Mouse (Mus musculus) spleen, postnatal 14 days (tissue): Measurements from ENCODE around the gene Tas1r1.

Experiments
- DNase-seq, 2 experiments: peaks; one replicate each; pipeline ENCODE4 v3.0.0; 2021 to 2022; ENCODE audit warnings: low spot score in 2 of 2

The Tas1r1 gene

DNA sequence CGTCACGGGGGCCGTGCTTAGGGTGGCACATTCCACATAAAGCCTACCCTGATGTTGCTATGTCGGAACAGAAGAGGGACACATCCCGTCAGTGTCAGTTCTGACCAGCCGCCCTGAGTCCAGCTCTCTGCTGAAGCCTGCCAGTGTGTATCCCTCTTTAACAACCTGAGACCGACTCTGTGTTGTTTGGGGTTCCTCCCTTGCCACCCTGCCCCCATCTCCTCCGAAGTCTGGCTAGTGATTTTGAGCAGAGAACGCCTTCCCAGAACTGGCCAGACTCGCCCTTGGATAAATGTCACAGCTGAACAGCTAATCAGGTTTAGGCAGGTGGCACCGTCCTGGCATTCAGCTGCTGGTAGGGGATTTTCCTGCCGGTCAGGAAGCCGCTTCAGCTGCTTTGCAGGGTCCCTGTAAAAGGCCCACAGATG lies 27.6 kb downstream of the Tas1r1 start:
- no peak for DNase-seq

DNA sequence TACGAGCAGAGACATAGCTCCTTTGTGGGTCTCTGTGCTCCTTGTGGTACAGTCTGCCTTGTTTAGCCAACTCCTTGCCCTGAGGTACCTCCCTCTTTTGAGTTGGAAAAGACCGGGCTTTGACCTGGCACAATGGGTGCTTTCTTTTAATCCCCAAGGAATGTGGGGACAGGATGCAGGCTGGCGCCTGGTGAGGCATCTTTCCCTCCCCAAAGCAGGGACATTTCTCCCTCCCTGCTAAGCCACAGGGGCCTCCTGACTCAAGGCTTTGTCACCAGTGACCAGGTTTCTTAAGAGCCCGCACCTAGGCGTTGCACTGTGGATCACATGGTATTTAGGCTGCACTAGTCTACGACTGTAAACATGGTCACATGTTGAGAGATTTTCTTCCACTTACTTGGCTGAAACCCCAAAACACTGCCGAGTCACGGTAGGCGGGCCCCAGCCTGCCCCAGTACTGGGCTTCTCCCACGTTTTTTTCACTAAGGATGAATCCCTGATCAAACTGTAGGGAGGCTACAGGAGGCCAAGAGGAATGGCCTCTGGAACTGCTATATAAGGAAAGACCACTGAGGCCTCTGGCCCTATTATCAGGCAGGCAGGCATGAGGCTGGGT lies 28.2 kb downstream of the Tas1r1 start:
- no peak for DNase-seq

DNA sequence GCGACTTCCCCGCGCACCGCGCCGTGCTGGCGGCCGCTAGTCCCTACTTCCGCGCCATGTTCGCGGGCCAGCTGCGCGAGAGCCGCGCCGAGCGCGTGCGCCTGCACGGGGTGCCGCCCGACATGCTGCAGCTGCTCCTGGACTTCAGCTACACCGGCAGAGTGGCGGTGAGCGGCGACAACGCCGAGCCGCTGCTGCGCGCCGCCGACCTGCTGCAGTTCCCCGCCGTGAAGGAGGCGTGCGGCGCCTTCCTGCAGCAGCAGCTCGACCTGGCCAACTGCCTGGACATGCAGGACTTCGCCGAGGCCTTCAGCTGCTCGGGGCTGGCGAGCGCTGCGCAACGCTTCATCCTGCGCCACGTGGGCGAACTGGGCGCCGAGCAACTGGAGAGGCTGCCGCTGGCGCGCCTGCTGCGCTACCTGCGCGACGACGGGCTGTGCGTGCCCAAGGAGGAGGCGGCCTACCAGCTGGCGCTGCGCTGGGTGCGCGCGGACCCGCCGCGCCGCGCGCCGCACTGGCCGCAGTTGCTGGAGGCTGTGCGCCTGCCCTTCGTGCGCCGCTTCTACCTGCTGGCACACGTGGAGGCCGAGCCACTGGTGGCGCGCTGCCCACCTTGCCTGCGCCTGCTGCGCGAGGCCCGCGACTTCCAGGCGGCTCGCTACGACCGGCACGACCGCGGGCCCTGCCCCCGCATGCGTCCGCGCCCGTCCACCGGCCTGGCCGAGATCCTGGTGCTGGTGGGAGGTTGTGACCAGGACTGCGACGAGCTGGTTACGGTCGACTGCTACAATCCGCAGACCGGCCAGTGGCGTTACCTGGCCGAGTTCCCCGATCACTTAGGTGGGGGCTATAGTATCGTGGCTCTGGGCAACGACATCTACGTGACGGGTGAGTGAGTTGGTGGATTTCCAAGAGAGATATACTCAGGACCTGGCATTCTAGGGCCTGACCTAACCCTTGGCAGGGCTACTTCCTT lies 29.0 kb downstream of the Tas1r1 start:
- DNase-seq, result peak in 1 of 2 experiments; percentile 40

DNA sequence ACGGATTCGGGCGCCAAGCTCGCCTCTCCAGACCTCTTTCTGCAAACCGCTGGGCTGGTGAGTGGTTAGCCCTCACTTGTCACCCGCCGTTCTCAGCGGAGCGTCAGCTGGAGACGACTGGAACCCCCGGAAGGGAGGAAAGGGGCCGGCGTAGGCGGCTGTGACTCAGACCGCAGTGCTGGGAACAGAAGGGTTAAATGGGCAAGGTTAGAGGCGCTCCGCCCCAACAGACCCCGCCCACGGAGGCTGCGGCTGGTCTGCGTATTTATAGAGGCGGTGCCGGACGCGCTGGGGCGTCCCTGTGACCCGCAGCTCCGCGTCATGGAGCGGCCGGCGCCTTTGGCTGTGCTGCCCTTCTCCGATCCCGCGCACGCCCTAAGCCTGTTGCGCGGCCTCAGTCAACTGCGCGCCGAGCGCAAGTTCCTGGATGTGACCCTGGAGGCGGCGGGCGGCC lies 29.7 kb downstream of the Tas1r1 start, which contains the start of gene Klhl21:
Klhl21 (plus strand) TSS at position 182 of the 454 bp plus-strand sequence.
- DNase-seq, result peak; percentile 80 to 87

DNA sequence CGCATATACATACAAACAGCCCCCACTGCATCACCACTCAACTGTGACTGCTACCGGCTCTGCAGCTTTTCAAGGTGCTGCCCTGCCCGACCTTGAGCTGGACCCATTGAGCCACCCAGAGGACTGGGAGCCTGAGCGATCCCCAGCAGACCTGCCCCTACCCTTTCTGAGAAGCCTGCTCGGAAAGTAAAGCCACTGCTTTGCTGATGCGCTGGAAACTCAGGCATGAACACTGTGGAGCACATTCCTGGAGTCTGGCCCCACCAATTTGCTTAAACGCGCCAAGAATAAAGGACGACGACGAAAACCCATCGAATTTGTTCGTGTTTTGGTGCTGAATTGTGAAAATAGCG lies 30.2 kb downstream of the Tas1r1 start:
- no peak for DNase-seq

DNA sequence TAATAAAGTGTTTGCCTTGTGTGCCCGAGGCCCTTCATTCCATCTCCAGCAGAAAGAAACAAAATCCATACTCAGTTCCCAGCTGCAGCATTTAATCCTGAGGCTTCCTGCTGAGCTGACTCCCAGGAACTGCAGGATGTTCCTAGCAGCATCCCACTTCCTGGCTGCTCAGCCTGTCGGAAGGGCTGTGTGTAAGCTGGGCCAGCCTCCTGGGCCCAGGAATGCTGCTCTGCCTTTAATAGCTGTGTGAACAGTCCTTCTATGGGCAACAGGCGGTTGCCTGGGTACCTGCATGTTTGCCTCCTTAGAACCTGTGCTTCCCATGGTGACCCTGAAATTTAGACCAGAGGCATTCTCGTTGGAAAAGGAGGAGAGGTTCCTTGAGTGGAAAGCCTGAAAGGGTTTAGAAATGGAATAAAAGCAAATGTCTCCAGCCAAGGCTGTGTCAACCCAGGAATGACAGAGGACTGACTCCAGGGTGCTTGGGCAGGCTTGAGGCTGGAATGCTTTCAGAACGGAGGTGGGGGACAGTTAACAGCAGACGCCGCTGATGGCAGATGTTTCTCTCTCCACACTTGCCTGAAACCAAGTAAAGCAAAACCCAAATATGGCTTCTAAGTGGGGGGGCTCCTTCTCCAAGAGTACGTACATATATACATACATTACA lies 30.8 kb downstream of the Tas1r1 start:
- no peak for DNase-seq

DNA sequence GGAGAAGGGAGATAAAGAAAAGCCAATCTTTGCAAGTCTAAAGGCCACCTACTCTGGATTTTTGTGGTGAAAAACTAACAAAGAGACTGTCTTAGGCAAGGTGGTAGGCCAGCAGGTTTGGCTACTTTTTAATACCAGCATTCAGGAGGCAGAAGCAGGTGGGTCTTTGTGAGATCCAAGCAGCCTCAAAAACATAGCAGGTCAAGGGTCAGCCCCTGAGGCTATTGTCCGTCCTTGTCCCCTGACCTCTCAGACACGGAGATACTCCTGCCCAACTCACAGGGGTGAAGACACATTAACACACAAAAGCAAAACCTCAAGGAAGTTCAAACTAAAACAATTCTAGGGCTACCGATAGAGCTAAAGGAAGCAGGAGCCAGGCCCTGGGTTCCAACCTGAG lies 31.6 kb downstream of the Tas1r1 start:
- DNase-seq, result no peak

DNA sequence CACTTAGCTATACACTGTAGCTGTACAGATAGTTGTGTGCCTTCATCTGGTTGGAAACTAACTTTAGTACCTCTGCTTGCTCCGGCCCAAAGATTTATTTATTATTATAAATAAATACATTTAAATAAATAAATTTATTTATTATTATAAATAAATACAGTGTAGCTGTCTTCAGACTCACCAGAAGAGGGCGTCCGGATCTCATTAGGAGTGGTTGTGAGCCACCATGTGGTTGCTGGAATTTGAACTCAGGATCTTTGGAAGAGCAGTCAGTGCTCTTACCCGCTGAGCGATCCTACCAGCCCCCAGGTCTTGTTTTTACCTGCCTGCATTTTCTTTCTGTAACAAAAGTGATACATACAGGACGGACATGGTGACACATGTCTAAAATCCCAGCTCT lies 32.2 kb downstream of the Tas1r1 start:
- DNase-seq, result no peak

DNA sequence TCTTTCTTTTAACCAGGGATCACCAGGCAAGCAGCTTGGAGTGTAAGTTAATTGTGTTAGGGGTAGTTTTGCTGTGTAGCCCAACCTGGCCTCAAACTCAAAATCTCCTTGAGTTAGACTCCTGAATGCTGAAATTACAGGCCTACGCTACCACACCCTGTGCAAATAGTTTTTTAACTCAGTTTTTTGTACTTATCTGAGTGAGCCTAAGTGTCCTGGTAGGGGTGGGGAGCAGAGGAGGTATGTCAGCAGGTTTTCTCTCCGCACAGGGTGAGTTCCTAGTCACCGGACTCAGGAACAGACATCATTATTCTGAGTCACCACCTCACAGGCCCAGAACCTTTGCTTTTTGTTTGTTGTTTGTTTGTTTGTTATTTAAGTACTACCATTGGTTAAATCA lies 36.3 kb downstream of the Tas1r1 start:
- no peak for DNase-seq

DNA sequence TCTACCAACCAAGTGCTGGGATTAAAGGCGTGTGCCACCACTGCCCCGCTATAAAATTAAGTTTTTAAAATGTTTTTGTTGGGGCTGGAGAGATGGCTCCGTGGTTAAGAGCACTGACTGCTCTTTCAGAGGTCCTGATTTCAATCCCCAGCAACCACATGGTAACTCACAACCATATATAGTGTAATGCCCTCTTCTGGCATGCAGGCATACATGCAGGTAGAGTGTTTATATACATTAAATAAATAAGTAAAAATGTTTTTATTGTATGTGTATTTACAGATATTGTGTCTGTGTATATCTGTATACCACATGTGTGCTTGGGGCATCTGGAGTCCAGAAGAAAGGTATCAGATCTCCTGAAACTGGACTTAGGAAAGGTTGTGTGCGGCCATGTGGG lies 37.0 kb downstream of the Tas1r1 start:
- no peak for DNase-seq

DNA sequence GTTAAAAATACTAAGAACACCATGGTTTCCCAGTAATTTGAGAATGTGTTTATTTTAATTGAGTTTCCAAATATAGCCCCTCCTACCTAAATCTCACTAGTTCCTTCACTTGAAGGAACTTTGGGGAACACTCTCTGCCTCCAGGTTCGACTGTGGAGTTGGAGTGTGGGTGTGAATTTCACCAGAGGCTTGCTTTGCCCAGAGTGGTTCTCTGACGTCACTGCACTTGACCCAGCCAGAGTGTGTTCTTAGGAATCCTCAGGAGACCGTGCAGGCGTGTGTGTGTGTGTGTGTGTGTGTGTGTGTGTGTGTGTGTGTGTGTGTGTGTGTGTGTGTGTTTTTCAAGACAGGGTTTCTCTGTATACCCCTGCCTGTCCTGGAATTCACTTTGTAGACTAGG lies 37.5 kb downstream of the Tas1r1 start:
- no peak for DNase-seq

DNA sequence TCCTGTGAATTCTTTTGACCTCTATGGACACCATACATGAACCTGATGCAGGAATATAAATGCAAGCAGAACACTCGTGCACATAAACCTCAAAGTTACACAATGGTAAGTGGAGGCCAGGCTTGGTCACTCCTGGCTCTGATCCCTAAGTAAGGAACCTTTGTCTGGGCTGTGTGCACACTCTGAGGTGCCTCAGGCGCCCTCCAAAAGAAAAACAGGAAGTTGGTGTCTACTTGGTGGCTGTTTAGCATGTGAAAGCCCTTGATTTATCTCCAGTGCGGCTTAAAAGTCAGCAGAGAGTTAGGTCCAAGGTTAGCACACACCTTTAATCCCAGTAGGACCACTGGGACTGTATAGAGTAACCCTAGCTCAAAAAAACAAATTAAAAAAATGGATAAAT lies 38.9 kb downstream of the Tas1r1 start:
- DNase-seq, result no peak

DNA sequence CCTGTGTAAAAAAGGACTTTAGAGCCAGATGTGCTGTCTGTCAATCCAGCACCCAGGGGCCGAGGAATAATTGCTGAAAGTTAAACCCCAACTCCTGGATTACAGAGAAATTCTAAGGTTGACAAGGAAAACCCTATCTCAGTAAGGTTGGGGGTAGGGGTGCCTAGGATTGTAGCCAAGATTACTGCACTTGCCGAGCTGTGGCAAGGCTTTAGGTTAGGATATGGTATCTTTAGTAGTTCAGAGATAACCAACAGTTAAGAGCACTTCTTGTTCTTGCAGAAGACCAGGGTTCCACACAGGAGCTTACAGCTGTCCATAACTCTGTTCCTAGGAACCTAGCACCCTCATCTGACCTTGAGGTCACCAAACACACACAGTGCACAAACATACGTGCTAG lies 40.7 kb downstream of the Tas1r1 start:
- DNase-seq, result no peak

DNA sequence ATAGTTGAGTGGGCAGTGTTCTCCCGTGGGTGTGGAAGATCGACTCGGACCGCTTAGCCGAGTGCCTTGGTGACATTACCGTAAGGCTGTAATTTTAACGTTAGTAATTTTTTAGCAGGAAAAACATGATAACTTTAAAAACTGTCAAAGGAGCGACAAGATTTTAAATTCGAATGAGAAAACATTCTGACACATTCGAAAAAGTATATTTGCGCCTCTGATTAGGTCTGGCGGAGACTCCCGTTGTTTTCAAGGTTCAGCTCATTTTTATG lies 41.5 kb downstream of the Tas1r1 start:
- no peak for DNase-seq

DNA sequence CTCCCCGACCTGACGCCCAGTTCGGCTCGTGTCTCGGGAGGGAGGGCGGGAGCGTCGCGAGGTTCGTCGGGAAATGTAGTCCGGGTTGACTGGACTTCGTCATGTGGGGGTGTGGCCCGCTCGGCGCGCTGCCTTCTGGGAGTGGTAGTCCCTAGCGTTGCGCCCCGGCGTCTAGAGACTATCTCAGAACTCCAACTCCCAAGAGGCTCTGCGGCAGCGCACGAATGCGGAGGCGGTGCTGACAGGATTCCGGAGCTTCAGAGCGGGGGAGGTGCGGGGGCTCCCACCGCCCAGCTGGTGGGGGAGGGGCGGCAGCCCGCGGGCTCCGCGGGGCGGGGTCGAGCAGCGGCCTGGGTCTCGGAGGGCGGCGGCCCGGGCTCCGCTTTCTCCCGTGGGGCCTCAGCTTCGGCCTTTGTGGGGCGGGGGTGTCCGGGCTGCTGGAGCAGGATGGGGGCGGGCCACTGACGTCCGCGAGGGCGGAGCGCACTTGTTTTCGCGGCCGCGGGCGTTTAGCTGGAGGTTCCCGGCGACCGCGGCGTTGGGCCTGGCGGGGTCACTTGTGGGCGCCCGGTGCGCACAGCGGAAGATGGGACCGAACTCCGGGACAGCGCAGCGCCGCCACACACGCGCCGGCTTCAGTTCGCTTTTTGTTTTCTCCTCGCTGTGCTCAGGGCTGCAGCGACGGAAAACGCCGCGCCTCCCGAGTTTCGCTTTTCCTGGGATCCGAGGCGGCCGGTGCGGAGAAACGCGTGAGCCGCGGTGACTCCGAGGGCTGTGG lies 42.0 kb downstream of the Tas1r1 start, which contains the start of gene Phf13:
Phf13 (minus strand) TSS at position 86 of the 778 bp plus-strand sequence.
- peak; percentile 97 to 99 for DNase-seq

DNA sequence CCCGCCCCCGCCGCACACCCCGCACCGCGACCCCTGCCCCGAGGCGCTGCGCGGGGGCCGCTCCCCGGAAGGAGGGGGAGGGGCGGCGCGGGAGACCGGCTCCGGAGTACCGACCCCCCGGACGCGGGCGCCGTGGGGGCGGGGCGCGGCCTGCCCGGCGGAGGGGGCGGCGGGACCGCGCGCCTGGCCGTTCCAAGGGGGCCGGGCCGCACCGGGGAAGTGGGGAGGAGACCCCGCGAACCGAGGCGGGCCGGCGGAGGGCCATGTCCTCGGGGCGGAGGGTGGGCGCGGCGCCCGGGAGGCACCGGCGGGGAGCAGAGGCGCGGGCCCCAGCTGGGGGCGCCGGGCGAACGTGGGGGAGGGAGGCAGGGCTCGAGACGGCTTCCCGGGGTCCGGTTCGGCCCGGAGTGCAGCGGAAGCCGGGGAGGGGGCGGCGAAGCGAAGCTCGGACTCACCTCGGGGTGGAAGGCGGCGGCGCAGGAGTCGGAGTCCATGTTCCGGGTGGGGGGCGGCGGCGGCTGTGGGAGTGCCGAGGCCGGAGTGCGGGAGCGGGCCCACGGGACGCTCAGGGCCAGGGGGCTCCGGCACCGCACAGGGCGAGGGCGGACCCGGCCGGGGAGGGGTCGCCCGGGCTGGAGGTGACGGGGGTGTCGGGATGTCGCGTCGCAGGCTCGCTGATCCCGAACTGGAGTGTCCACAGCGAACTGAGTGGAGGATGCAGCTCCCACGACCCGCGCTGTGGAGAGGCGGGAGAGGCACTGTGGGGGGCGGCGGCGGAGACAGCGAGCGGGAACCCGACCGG lies 42.8 kb downstream of the Tas1r1 start:
- DNase-seq, result peak in 1 of 2 experiments; percentile 41

DNA sequence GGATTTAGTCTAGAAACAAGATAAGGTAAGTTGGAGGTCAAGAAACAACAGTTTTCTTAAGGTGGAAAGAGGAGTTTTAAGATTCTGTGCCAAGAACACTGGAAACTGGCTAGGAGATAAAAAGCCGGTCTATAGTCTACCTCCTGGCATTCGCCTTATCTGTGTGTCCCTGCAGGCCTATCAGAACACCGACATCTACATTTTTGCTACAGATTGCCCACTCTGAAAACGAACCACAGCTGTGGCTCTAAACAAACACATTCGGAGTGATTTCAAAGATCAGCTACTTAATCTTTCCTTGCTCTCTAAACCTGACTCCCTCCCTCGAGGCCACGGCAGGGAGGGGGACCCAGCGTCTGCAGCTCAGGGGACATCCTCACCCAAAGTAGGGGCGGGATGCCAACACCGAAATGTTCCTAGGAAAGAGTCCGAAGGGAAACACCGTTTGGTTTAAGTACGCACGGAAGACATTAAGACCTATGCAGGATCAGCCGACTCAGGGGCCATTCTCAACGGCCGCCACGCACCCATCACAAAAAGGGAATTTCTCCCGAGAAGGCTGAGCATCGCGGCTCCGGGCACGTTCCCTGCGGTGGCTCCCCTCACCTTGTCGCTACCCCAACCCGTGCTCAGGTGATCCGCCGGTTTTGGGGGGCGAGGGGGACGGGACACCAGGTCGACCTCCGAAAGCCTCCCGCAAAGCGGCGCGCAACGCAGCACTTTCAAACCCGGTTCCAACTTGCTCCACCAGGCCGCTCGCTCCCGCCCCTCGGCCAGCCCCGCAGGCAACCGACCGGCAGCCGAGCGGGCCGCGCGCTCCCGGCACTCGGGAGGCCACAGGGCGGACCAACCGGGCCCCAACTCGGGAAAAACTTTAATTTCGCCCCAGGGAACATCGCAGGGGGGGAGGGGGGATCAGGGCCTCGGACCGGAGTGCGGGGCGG lies 43.9 kb downstream of the Tas1r1 start:
- no peak for DNase-seq

DNA sequence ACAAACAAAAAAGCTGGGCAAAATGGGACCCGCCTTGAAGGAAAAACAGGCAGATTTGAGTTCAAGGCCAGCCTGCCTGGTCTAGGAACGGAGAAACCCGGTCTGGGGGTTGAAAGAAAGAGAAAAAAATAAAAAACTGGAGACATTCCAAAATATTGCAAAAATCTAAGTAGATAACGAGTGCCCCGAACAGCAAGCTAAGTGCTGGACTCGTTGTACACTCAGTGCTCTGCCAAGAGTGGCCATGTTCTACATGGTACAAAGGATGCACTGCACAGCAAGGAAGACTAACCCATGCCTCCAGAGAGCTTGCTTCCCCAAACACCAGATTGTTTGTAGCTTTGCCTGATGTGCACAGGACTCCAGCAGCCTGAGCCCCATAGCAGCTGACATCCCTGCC lies 45.3 kb downstream of the Tas1r1 start:
- DNase-seq, result no peak

DNA sequence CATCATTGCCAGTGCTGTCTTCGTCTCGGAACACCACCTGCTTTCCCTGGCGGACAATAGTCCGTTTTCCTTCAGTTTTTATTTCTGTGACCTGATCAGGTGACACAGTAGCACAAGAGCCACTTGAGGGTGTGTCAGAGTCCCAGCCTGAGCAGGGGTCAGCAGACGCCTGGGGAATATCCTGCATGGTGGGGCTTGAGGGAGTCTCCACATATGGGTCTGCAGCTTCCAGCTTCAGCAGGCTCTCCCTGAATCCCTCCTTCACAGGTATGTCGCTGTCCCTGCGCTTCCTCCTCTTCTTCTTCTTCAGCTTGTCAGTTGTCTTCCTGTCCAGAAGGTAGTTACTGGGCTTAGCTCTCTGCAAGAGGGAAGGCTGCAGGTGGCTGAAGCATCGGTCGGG lies 46.3 kb downstream of the Tas1r1 start:
- DNase-seq, result no peak

DNA sequence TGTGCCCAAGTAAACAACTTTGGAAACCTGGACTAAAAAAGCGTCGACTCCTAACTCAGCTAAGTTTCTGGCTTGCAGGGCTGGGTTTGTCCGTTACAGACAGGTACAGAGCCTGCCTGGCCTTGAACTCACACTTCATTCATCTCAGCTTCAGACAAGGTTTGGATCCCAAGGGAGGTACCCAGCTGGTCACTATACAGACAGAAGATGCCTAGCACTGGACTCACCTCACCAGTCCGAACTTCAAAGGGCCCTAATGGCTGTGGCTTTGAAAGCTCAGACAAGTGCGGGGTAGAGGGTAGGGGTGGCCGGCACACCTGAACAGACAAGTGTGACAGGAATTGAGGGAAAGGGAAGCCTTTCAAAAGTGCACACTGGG lies 49.3 kb downstream of the Tas1r1 start:
- no peak for DNase-seq
